Mouse (Mus musculus) liver, embryonic 14.5 days (tissue): ENCODE results near the gene Gpr50. TPM values are rescaled to one million over a fixed set of nuclear protein-coding genes. Genes with fewer than 3 reads are reported as not detected.

Source experiments
- ATAC-seq: fragments of 200-750 bp; cut with Nextera tagmentation; 2 replicates; pipeline ENCODE4 v1.8.0; 2017; ENCODE audit warnings: moderate number of reproducible peaks, mild to moderate bottlenecking, moderate library complexity; ENCODE audit not compliant: insufficient read depth
- DNase-seq, 3 experiments: peaks; one replicate each; pipeline ENCODE4 v3.0.0-alpha.2; 2012 to 2013; ENCODE audit warnings: low read depth in 3 of 3, low spot score in 3 of 3
- H3K27ac ChIP-seq: fragments of 300-500 bp; sonication (generic); 2 replicates; pipeline ENCODE4 v1.5.1; 2014; ENCODE audit warnings: moderate library complexity, mild to moderate bottlenecking, control low read depth, inconsistent platforms
- H3K27me3 ChIP-seq: fragments of 300-500 bp; sonication (generic); 2 replicates; pipeline ENCODE4 v1.6.1; 2014; ENCODE audit warnings: mild to moderate bottlenecking, low read length, moderate library complexity; ENCODE audit not compliant: control insufficient read depth, insufficient read depth
- H3K36me3 ChIP-seq: fragments of 300-500 bp; sonication (generic); replicated peaks from 2 replicates; pipeline ENCODE4 v1.6.1; 2014; ENCODE audit warnings: low read depth; ENCODE audit not compliant: control insufficient read depth, insufficient read depth
- H3K4me1 ChIP-seq, 2 experiments: fragments of 200-500 bp in 1 of 2; fragments of 300-500 bp in 1 of 2; sonication (generic) in 1 of 2; replicated peaks; 2 replicates each; pipeline ENCODE4 v1.6.1; 2012 to 2014; ENCODE audit warnings: antibody characterized with exemption in 1 of 2, inconsistent platforms in 1 of 2, low read length in 1 of 2; ENCODE audit not compliant: control insufficient read depth in 2 of 2, insufficient read depth in 2 of 2
- H3K4me2 ChIP-seq: fragments of 300-500 bp; sonication (generic); 2 replicates; pipeline ENCODE4 v1.6.1; 2014; ENCODE audit warnings: low read depth, mild to moderate bottlenecking, control low read depth, moderate library complexity
- H3K4me3 ChIP-seq, 2 experiments: fragments of 200-500 bp in 1 of 2; fragments of 300-500 bp in 1 of 2; sonication (generic) in 1 of 2; 2 replicates each; pipeline ENCODE4 v1.5.1; 2012 to 2014; ENCODE audit warnings: low read depth in 2 of 2, low read length in 2 of 2, mild to moderate bottlenecking in 2 of 2, control low read depth in 1 of 2, inconsistent platforms in 1 of 2, moderate library complexity in 1 of 2; ENCODE audit not compliant: insufficient read depth in 1 of 2
- H3K9ac ChIP-seq: fragments of 300-500 bp; sonication (generic); replicated peaks from 2 replicates; pipeline ENCODE4 v1.6.1; 2014; ENCODE audit warnings: mild to moderate bottlenecking, control low read depth, moderate library complexity
- H3K9me3 ChIP-seq: fragments of 300-500 bp; sonication (generic); 2 replicates; pipeline ENCODE4 v1.6.1; 2016; ENCODE audit warnings: low read length, mixed read lengths; ENCODE audit not compliant: control insufficient read depth
- CTCF ChIP-seq: IDR thresholded peaks from 2 replicates; pipeline ENCODE4 v1.5.1; 2016; ENCODE audit warnings: antibody characterized with exemption, low read depth, control low read depth
- EP300 ChIP-seq: IDR thresholded peaks from 2 replicates; pipeline ENCODE4 v1.6.1; 2016; ENCODE audit warnings: antibody characterized with exemption, low read depth
- WGBS: fragments of 180-500 bp; shearing (Covaris S2); extraction: QIAGEN DNeasy Blood & Tissue Kit; methylation state at CpG from one replicate; pipeline ENCODE4 v1.1.7; 2014; ENCODE audit not compliant: insufficient replicate concordance; 5-methylcytosine and 5-hydroxymethylcytosine counted together
- polyA plus RNA-seq, 2 experiments: library from polyadenylated mRNA; depleted of rRNA in 1 of 2; stranded (reverse) in 1 of 2; unstranded in 1 of 2; fragments of >200 nt; fragmentation: Nextera tagmentation in 1 of 2; extraction: Ambion mirVana in 1 of 2; gene quantifications; 2 replicates each; pipeline versions ENCODE4 v1.2.1 to v1.2.3; 2012 to 2014

Gene Gpr50
- polyA plus RNA-seq, 2 experiments: 0.03 to 0.11 TPM

DNA sequence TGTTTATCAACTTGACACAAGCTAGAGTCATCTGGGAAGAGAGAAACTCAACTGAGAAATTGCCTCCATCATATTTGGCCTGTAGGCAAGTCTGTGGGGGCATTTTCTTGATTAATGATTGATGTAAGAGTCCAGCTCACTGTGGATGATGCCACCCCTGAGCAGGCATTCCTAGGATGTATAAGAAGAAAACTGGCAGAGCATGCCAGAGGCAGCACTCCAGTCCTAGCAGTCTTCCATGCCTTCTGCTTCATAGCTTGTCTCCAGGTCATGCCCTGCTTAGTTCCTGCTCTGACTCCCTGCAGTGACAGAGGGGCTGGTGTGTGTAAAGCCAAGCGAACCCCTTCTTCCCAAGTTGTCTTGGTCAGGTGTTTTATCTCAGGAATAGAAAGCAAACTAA, 32.3 kb upstream of the Gpr50 start:
- no peak overlapping the region for H3K4me2 ChIP-seq
- H3K36me3 ChIP-seq: no peaks in the 10 kb centered on the region
- no peaks in the 10 kb centered on the region for H3K4me1 ChIP-seq
- no peak overlapping the region for H3K27ac ChIP-seq
- no peak for DNase-seq
- no peaks in the 10 kb centered on the region for H3K9me3 ChIP-seq
- no peak overlapping the region for H3K9ac ChIP-seq
- WGBS: 48% methylated on average over 1 of the region's 1 CpGs
- H3K27me3 ChIP-seq: no peaks in the 10 kb centered on the region
- no peak overlapping the region for H3K4me3 ChIP-seq
- ATAC-seq: no peak
- TF ChIP-seq EP300: no peak

- Histone ChIP-seq H3K4me2 (no peak overlapping the region), H3K27me3 (no peaks in the 10 kb centered on the region), H3K9ac (no peak overlapping the region), H3K4me1 (no peaks in the 10 kb centered on the region), H3K27ac (no peak overlapping the region), H3K4me3 (no peak overlapping the region), H3K36me3 (no peaks in the 10 kb centered on the region), H3K9me3 (no peaks in the 10 kb centered on the region)
- no peak for ATAC-seq
- TF ChIP-seq CTCF (peak; percentile 76), EP300 (no peak)
- DNase-seq: peak in 1 of 3 experiments; percentile 6
- WGBS: 2% methylated on average over 6 of the region's 6 CpGs
Observed at GRCm38 (mm10) chrX:71647958-71648357, 15.5 kb upstream of the Gpr50 start.

DNA sequence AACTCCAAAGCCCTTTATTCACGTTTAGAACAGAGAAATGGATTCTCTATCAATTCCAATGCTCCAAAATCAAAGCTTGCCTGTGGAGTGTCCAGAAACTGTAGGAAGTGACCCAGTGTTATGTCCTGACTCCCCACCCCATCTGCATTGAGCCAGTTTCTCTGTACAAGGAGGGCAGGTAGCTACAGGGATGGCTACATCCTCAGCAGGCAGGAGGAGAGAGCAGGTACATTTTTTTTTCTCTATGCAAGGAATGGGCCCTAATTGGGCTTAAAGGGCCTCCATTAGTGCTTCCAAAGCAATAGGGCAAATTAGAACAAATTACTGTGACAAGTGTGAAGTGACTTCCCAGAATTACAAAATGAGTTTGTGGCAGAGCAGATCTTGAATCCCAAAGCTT, 15.0 kb upstream of the Gpr50 start:
- no peak overlapping the region for H3K4me2 ChIP-seq
- no peaks in the 10 kb centered on the region for H3K4me1 ChIP-seq
- H3K27me3 ChIP-seq: no peaks in the 10 kb centered on the region
- no peak overlapping the region for H3K27ac ChIP-seq
- H3K9me3 ChIP-seq: no peaks in the 10 kb centered on the region
- ATAC-seq (no peak), DNase-seq (no peak)
- H3K4me3 ChIP-seq: no peak overlapping the region
- no peak overlapping the region for H3K9ac ChIP-seq
- H3K36me3 ChIP-seq: no peaks in the 10 kb centered on the region
- WGBS: 0% methylated on average over 1 of the region's 1 CpGs
- TF ChIP-seq CTCF (no peak), EP300 (no peak)

- no peaks in the 10 kb centered on the region for H3K27me3 ChIP-seq
- TF ChIP-seq CTCF: peak; percentile 31
- TF ChIP-seq EP300: no peak
- H3K4me1 ChIP-seq: no peaks in the 10 kb centered on the region
- H3K4me3 ChIP-seq: no peak overlapping the region
- H3K36me3 ChIP-seq: no peaks in the 10 kb centered on the region
- no peak overlapping the region for H3K27ac ChIP-seq
- DNase-seq (no peak), ATAC-seq (no peak)
- WGBS: 32% methylated on average over 6 of the region's 6 CpGs
- no peaks in the 10 kb centered on the region for H3K9me3 ChIP-seq
- no peak overlapping the region for H3K9ac ChIP-seq
- H3K4me2 ChIP-seq: no peak overlapping the region
Observed at GRCm38 (mm10) chrX:71648848-71649454, 14.5 kb upstream of the Gpr50 start.

GRCm38 (mm10) chrX:71649993-71650392, 13.5 kb upstream of the Gpr50 start:
- H3K4me3 ChIP-seq: no peak overlapping the region
- no peaks in the 10 kb centered on the region for H3K27me3 ChIP-seq
- no peak for DNase-seq
- TF ChIP-seq EP300: no peak
- no peak for TF ChIP-seq CTCF
- H3K36me3 ChIP-seq: no peaks in the 10 kb centered on the region
- H3K4me2 ChIP-seq: no peak overlapping the region
- WGBS: 33% methylated on average over 8 of the region's 8 CpGs
- ATAC-seq: no peak
- H3K9ac ChIP-seq: no peak overlapping the region
- H3K4me1 ChIP-seq: no peaks in the 10 kb centered on the region
- H3K9me3 ChIP-seq: no peaks in the 10 kb centered on the region
- no peak overlapping the region for H3K27ac ChIP-seq
